Mouse (Mus musculus) heart, embryonic 12.5 days (tissue): Measurements from ENCODE around the gene Ppp1r14b. TPM values are rescaled to one million over a fixed set of nuclear protein-coding genes. Genes with fewer than 3 reads are reported as not detected.
A peak's percentile ranks its signal among the peaks of the same experiment; 100 is the strongest.
"Not testable (repeated sequence)": the region's sequence is repeated elsewhere in the genome, so short reads cannot be mapped to it uniquely, and the experiment has no call there.

ENCODE experiments used
- ATAC-seq: fragments of 200-750 bp; cut with Nextera tagmentation; 2 replicates; pipeline ENCODE4 v1.8.0; 2017; ENCODE audit warnings: moderate TSS enrichment, moderate library complexity; ENCODE audit not compliant: insufficient number of reproducible peaks, low FRiP score
- H3K27ac ChIP-seq: fragments of 300-500 bp; sonication (generic); 2 replicates; pipeline ENCODE4 v1.5.1; 2016; ENCODE audit warnings: mild to moderate bottlenecking, moderate library complexity; ENCODE audit not compliant: poor library complexity, severe bottlenecking
- H3K27me3 ChIP-seq: fragments of 300-500 bp; sonication (generic); replicated peaks from 2 replicates; pipeline ENCODE4 v1.6.1; 2016; ENCODE audit warnings: mild to moderate bottlenecking, moderate library complexity
- H3K36me3 ChIP-seq: fragments of 300-500 bp; sonication (generic); 2 replicates; pipeline ENCODE4 v1.6.1; 2016; ENCODE audit warnings: mild to moderate bottlenecking, moderate library complexity
- H3K4me1 ChIP-seq: fragments of 300-500 bp; sonication (generic); replicated peaks from 2 replicates; pipeline ENCODE4 v1.6.1; 2016; ENCODE audit warnings: mild to moderate bottlenecking
- H3K4me2 ChIP-seq: fragments of 300-500 bp; sonication (generic); 2 replicates; pipeline ENCODE4 v1.6.1; 2016; ENCODE audit warnings: mild to moderate bottlenecking, moderate library complexity
- H3K4me3 ChIP-seq: fragments of 300-500 bp; sonication (generic); 2 replicates; pipeline ENCODE4 v1.5.1; 2016; ENCODE audit warnings: mild to moderate bottlenecking
- H3K9ac ChIP-seq: fragments of 300-500 bp; sonication (generic); 2 replicates; pipeline ENCODE4 v1.6.1; 2016; ENCODE audit warnings: mild to moderate bottlenecking, moderate library complexity
- H3K9me3 ChIP-seq: fragments of 300-500 bp; sonication (generic); replicated peaks from 2 replicates; pipeline ENCODE4 v1.6.1; 2016; ENCODE audit warnings: mild to moderate bottlenecking, moderate library complexity
- WGBS: fragments of 180-500 bp; shearing (Covaris S2); methylation state at CpG from one replicate; pipeline ENCODE4 v1.1.7; 2016; 5-methylcytosine and 5-hydroxymethylcytosine counted together
- polyA plus RNA-seq: library from polyadenylated mRNA; unstranded; fragments of >200 nt; fragmentation: Nextera tagmentation; extraction: Ambion mirVana; gene quantifications from 2 replicates; pipeline ENCODE4 v1.2.1, GENCODE M21; 2016

Gene Ppp1r14b
- polyA plus RNA-seq, 1 experiment from 2014 or later, result 198 TPM

DNA sequence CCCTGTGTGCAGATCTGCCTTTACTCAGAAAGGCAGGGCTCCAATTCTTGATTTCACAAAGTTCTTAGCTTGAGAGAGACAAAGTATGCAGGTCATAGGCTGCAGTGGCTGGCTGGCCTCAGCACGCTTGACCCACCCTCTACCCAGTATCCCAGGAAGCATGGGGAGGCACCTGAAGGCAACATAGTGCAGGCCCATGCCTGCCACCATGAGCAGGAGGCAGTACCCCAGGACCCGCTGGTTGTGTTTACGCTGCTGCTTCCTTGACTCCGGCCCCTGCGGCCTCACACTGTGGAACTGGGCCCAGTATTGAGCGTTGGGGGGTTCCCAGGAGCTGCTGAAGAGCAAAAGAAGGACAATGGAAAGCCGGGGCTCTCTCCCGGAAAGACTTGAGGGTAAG is 14.5 kb downstream of the Ppp1r14b start:
- H3K9me3 ChIP-seq, result no peaks in the 10 kb centered on the region
- WGBS, result 87% methylated on average over 8 of the region's 8 CpGs
- H3K9ac ChIP-seq, result 0 out of 2 replicates have a peak overlapping the region, but pooled peaks have one; percentile 0
- no peak for ATAC-seq
- H3K27me3 ChIP-seq, result no peaks in the 10 kb centered on the region
- H3K4me2 ChIP-seq, result no peak overlapping the region
- peaks cover 17% of the 10 kb centered on the region for H3K36me3 ChIP-seq
- peaks cover 42% of the 10 kb centered on the region for H3K4me1 ChIP-seq
- no peak overlapping the region for H3K27ac ChIP-seq
- H3K4me3 ChIP-seq, result no peak overlapping the region

DNA sequence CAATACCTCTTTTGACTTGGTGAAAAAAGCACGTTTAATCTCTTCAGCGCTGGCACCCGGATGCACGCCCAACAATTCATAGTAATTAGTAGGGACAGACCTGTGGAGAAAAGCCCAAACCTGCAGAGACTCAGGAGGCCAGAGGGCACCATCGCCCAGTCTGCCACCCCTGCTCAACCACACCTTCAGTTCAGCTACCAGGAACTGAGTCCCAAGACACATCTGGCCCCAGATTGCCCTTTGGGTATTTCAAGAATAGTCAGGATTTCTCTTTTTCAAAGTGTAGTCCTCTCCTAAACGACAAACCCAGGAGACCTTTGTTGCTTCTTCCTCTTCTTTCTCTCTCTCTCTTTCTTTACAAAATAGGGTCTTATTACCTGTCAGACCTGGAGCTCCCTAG is 15.9 kb downstream of the Ppp1r14b start:
- peaks cover 5% of the 10 kb centered on the region for H3K36me3 ChIP-seq
- WGBS, result 79% methylated on average over 6 of the region's 6 CpGs
- no peak for ATAC-seq
- peaks cover 51% of the 10 kb centered on the region for H3K4me1 ChIP-seq
- H3K4me3 ChIP-seq, result no peak overlapping the region
- H3K27ac ChIP-seq, result no peak overlapping the region
- no peaks in the 10 kb centered on the region for H3K9me3 ChIP-seq
- no peaks in the 10 kb centered on the region for H3K27me3 ChIP-seq
- no peak overlapping the region for H3K4me2 ChIP-seq
- H3K9ac ChIP-seq, result no peak overlapping the region

DNA sequence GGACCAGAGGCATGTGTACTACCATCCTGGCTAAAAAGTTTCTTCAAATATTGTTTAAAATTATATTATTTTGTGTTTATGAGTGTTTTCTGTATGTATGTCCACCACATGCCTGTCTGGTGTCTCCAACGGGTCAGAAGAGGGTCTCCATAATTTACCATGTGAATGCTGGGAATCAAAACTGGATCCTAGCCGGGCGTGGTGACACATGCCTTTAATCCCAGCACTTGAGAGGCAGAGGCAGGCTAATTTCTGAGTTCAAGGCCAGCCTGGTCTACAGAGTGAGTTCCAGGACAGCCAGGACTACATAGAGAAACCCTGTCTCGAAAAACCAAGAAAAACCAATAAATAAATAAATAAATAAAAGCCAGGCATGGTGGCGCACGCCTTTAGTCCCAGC is 16.4 kb downstream of the Ppp1r14b start:
- 85% methylated on average over 6 of the region's 6 CpGs for WGBS
- H3K27me3 ChIP-seq, H3K4me3 ChIP-seq, H3K27ac ChIP-seq, H3K9me3 ChIP-seq, H3K36me3 ChIP-seq, H3K9ac ChIP-seq, ATAC-seq: not testable (repeated sequence)
- Histone ChIP-seq H3K4me1 (peaks cover 47% of the 10 kb centered on the region), H3K4me2 (peak overlapping the region; percentile 93; the same call in 1 of the 2 replicates)

DNA sequence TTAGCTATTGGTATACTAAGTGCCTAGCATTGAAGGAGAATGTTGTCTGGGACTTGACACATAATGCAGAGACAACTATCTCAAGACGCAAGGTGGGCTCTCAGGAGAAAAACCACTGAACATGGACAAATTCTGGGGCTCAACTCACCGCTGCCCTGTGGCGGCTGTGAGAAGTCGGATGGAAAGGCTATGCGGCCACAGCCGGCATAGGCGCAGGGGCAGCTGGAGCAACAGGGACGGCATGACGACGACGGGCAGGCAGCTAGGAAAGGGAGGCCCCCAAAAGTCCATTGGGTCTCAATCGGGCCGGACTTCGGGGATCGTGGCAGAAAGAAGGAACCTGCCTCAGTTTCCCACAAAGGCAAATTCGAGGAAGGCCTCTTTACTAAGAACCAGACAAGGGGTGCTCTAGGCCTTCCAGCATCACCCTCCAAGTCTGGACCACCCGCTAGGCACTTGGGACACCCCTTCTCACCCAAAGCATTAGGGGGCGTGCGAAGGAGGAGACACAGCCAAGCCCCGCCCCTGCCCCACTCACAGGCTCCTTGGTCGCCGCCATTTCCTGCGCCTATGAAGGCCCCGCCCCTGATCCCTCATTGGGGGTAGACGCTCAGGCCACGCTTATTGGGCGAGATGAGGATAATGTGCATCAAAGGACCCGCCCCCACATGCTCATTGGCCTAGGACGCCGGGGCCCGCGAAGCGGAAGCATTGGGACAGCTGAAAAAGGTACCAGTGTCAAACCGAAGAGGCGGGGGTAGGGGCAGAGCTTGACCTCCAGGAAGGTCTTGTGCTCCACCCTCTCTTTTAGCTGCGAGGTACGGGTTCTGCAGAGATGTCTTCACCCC is 17.5 kb downstream of the Ppp1r14b start, which contains the start of gene Dnajc4:
Gene Dnajc4 (minus strand): TSS at position 562 of the 848 bp plus-strand sequence.
- WGBS, result 2% methylated on average over 37 of the region's 37 CpGs
- peak within 1 kb of the TSS; percentile 93 for H3K4me2 ChIP-seq
- no peaks in the 10 kb centered on the region for H3K9me3 ChIP-seq
- no peaks in the 10 kb centered on the region for H3K36me3 ChIP-seq
- peaks cover 48% of the 10 kb centered on the region for H3K4me1 ChIP-seq
- peak within 1 kb of the TSS; percentile 61 for H3K4me3 ChIP-seq
- H3K9ac ChIP-seq, result peak within 1 kb of the TSS; percentile 81
- no peaks in the 10 kb centered on the region for H3K27me3 ChIP-seq
- peak; percentile 92 for ATAC-seq
- H3K27ac ChIP-seq, result peak within 1 kb of the TSS; percentile 82

DNA sequence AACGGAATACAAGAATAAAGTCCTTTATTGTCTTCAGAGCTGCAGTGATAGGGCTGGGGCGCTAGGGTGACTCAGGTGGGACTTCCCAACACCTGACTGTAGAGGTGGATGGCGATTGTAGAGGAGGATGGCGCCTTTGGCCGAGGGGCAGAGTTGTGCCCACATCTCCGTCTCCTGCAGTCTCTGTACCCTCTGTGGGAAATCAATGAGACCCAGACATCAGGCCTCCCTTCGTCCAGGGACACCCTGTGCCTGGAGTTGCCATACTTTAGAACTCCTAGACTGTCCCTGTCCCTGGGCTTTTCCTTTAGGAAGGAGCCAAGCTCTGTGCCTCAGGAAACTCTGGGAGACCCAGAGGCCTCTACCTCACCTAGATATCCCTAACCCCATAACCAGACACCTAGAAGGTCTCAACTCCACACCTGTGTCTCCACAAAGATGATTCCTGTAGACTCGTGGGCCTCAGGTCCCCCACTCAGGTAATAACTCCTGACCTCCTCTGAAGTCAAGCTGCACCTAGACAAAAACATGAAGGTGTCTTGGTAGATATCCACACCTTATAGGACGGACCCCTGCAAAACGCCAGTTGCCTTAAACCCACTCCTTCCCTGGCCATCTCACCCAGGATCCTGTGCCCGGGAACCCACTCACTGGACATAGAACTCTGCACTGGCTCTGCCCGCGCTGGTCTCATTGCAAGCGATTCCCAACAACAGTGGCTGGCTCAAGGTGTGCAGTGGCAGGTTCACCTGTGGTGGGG is 18.4 kb downstream of the Ppp1r14b start:
- WGBS, result 65% methylated on average over 14 of the region's 14 CpGs
- ATAC-seq, result no peak
- H3K4me1 ChIP-seq, result peaks cover 44% of the 10 kb centered on the region

DNA sequence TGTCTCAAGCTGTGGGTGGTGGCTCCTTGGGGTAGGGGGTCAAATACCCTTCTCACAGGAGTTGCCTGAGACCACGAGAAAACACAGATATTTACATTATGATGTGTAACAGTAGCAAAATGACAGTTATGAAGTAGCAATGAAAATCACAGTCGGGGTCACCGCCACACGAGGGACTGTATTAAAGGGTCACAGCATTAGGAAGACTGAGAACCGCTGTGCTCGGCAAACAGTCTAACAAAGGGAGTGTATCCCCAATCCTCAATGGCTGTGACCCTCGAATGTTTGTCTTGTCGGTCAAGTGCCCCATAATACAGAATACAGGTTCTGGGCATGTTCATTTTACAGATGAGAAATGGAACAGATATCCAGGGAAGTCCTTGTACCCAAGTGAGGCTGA is 19.2 kb downstream of the Ppp1r14b start:
- H3K36me3 ChIP-seq, result peaks cover 11% of the 10 kb centered on the region
- ATAC-seq, result no peak
- no peaks in the 10 kb centered on the region for H3K27me3 ChIP-seq
- H3K9me3 ChIP-seq, result 0 out of 2 replicates have a peak, but pooled peaks cover 2% of the 10 kb centered on the region
- no peak overlapping the region for H3K27ac ChIP-seq
- H3K9ac ChIP-seq, result no peak overlapping the region
- no peak overlapping the region for H3K4me2 ChIP-seq
- H3K4me3 ChIP-seq, result no peak overlapping the region
- WGBS, result 84% methylated on average over 8 of the region's 8 CpGs
- H3K4me1 ChIP-seq, result peaks cover 41% of the 10 kb centered on the region

More for the DNA sequence above, 18.4 kb downstream of the Ppp1r14b start:
- H3K36me3 ChIP-seq, result peaks cover 3% of the 10 kb centered on the region
- peak overlapping the region; percentile 76 for H3K9ac ChIP-seq
- H3K9me3 ChIP-seq, result no peaks in the 10 kb centered on the region
- peak overlapping the region; percentile 61 for H3K4me3 ChIP-seq
- peak overlapping the region; percentile 93 for H3K4me2 ChIP-seq
- H3K27me3 ChIP-seq, result no peaks in the 10 kb centered on the region
- peak overlapping the region; percentile 82 for H3K27ac ChIP-seq

DNA sequence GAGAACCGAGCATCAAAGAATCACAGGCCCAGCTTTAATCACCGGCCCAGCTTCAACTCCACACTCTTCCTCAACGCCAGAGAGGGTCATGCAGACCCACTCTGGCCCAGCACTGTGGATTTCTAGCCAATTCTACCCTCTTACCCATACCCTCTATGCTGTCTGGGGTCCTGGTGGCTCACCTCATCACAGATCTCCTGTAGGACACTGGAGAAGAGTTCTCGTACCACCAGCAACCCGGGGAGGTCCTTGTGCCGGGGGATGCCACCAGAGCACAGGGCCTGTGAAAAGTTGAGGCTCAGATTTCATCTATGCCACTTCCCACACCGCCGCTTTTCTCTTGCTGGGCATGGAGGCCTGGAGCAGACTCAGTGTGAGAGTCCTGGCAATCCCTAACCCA is 19.7 kb downstream of the Ppp1r14b start:
- 84% methylated on average over 8 of the region's 8 CpGs for WGBS
- H3K4me2 ChIP-seq, result peak overlapping the region; percentile 82
- H3K27ac ChIP-seq, result no peak overlapping the region
- H3K4me1 ChIP-seq, result peaks cover 41% of the 10 kb centered on the region
- peaks cover 16% of the 10 kb centered on the region for H3K36me3 ChIP-seq
- no peak overlapping the region for H3K4me3 ChIP-seq
- H3K9ac ChIP-seq, result peak overlapping the region; percentile 73; the same call in 1 of the 2 replicates
- ATAC-seq, result no peak
- no peaks in the 10 kb centered on the region for H3K27me3 ChIP-seq
- 0 out of 2 replicates have a peak, but pooled peaks cover 7% of the 10 kb centered on the region for H3K9me3 ChIP-seq

DNA sequence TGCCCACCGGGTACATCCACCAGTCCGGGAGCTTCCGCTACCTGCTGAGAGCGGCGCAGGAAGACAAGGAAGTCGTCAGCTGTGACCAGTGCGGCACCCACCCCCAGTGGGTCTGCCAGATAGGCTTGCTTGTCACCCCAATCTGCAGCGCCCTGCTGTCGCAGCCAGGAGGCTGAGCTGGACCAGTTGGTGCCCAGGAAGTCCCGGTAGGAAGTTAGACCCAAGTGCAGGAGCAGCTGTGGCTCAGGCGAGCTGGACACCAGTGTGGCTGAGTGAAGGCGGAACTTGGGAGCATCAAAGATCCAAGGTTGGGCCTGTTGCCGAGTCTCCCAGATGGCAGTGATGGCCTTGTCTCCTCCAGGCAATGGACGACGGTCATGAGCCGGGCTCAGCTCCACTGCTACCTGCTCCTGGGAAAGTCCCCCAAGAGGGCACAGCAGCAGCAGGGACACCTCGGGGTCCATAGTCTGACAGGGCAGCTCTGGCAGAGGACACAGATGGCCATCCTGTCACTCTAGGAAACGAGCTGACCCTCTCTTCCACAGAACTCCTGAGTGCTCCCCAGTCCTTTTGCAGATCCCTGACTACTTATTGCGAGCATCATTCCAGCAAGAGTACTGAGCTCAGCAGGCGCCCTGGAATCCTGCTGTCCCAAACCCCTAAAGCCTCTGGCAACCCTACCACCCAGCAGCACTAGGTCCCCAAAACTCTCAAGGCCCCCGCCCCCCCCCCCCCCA is 20.7 kb downstream of the Ppp1r14b start:
- ATAC-seq, result no peak
- WGBS, result 38% methylated on average over 21 of the region's 21 CpGs
- Histone ChIP-seq H3K4me2 (peak overlapping the region; percentile 82), H3K9me3 (0 out of 2 replicates have a peak, but pooled peaks cover 14% of the 10 kb centered on the region), H3K36me3 (peaks cover 25% of the 10 kb centered on the region), H3K9ac (peak overlapping the region; percentile 73), H3K4me3 (peak overlapping the region; percentile 61), H3K27me3 (no peaks in the 10 kb centered on the region), H3K4me1 (peaks cover 41% of the 10 kb centered on the region), H3K27ac (no peak overlapping the region)

DNA sequence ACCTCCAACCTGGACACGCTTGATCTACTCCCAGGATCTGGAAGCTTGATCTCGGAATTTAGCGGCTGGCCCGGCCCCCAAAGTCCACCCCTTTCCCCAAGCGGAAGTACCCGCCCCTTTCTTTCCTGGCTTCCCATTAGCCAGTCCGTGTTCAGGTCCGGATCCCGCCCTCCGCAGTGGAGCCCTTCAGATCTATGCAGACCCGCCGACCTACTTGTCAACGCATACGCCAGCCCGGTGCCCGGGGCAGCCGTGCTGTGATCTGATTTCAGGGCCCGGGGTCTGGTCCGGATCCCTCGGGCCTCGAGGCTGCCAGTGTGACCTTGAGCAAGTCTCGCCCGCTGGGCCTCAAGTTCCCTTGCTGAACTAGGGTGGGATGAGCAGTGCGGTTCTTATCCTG is 21.2 kb downstream of the Ppp1r14b start, which contains the start of the genes Nudt22 and Trpt1:
Gene Nudt22 (minus strand): TSS at position 112 of the 400 bp plus-strand sequence.
Gene Trpt1 (plus strand): TSS at position 126 of the 400 bp plus-strand sequence.
- Histone ChIP-seq H3K36me3 (peaks cover 26% of the 10 kb centered on the region), H3K27me3 (no peaks in the 10 kb centered on the region), H3K4me3 (peak within 1 kb of the TSS; percentile 61), H3K9ac (peak within 1 kb of the TSS; percentile 81), H3K27ac (peak within 1 kb of the TSS; percentile 67), H3K9me3 (0 out of 2 replicates have a peak, but pooled peaks cover 15% of the 10 kb centered on the region), H3K4me2 (peak within 1 kb of the TSS; percentile 82), H3K4me1 (peaks cover 41% of the 10 kb centered on the region)
- under 1% methylated on average over 24 of the region's 24 CpGs for WGBS
- peak; percentile 73 for ATAC-seq

DNA sequence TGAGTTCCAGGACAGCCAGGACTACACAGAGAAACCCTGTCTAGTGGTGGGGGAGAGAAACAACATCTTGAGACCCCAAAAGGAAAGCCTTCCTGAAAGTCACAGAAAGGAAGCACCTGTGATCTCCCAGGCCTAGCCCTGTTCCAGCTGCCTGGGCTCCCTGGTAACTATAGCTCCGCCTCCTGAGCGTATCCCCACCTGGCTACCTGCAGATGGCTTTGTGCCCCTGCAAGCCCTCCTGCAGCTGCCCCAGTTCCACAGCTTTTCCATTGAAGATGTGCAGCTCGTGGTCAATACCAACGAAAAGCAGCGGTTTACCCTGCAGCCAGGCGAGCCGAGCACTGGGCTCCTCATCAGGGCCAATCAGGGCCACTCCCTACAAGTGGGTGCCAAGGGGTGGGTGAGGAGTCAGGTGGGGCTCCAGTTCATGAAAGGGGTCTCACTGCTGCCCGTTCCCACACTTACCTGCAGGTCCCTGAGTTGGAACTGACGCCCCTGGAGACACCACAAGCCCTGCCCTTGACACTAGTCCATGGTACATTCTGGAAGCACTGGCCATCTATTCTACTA is 23.0 kb downstream of the Ppp1r14b start:
- H3K27ac ChIP-seq, result no peak overlapping the region
- H3K4me3 ChIP-seq, result no peak overlapping the region
- no peak overlapping the region for H3K4me2 ChIP-seq
- H3K4me1 ChIP-seq, result peaks cover 34% of the 10 kb centered on the region
- 82% methylated on average over 9 of the region's 9 CpGs for WGBS
- ATAC-seq, result no peak
- no peak overlapping the region for H3K9ac ChIP-seq
- H3K27me3 ChIP-seq, result no peaks in the 10 kb centered on the region
- 0 out of 2 replicates have a peak, but pooled peaks cover 15% of the 10 kb centered on the region for H3K9me3 ChIP-seq
- peaks cover 26% of the 10 kb centered on the region for H3K36me3 ChIP-seq
